Mouse (Mus musculus) layer of hippocampus, postnatal 36 days (tissue): ENCODE measurements around the gene Zfx. TPM values are rescaled to one million over a fixed set of nuclear protein-coding genes. Genes with fewer than 3 reads are reported as not detected.

Experiments used
- DNase-seq, 2 experiments: peaks; one replicate each; pipeline ENCODE4 v3.0.0; 2022
- total RNA-seq, 2 experiments: library from RNA; stranded (reverse); gene quantifications; 2 replicates each; pipeline ENCODE4 v1.2.3; 2021

The Zfx gene
- total RNA-seq: 10 to 100 TPM; 32.0 to 35.0 TPM

GRCm38 (mm10) chrX:94123059-94123839, at the start of gene Zfx:
TSS of gene Zfx (minus strand) at chrX:94123702.
- peak; percentile 50 to 51 for DNase-seq

- no peak for DNase-seq
Measured at GRCm38 (mm10) chrX:94169348-94169747, 45.8 kb upstream of the Zfx start.

- DNase-seq: no peak
Measured at GRCm38 (mm10) chrX:94152251-94152830, 28.8 kb upstream of the Zfx start.

GRCm38 (mm10) chrX:94150471-94150870, 27.0 kb upstream of the Zfx start:
- no peak for DNase-seq

- no peak for DNase-seq
Measured at GRCm38 (mm10) chrX:94142004-94142771, 18.7 kb upstream of the Zfx start.

- DNase-seq: no peak
Measured at GRCm38 (mm10) chrX:94140080-94140479, 16.6 kb upstream of the Zfx start.

- DNase-seq: no peak
Measured at GRCm38 (mm10) chrX:94138256-94138655, 14.8 kb upstream of the Zfx start.

- DNase-seq: no peak
Measured at GRCm38 (mm10) chrX:94135084-94135483, 11.6 kb upstream of the Zfx start.

- DNase-seq: no peak
Measured at GRCm38 (mm10) chrX:94133551-94133950, 10.0 kb upstream of the Zfx start.

- no peak for DNase-seq
Measured at GRCm38 (mm10) chrX:94132239-94132638, 8.7 kb upstream of the Zfx start.

GRCm38 (mm10) chrX:94129712-94130111, 6.2 kb upstream of the Zfx start:
- no peak for DNase-seq

GRCm38 (mm10) chrX:94125950-94126349, 2.4 kb upstream of the Zfx start:
- DNase-seq: no peak

GRCm38 (mm10) chrX:94122709-94123058, 818 bp downstream of the Zfx start:
- peak in 1 of 2 experiments; percentile 57 for DNase-seq

- DNase-seq: peak; percentile 82 to 84
Measured at GRCm38 (mm10) chrX:94121866-94122708, 1.4 kb downstream of the Zfx start.

- DNase-seq: peak in 1 of 2 experiments; percentile 3
Measured at GRCm38 (mm10) chrX:94121161-94121856, 2.2 kb downstream of the Zfx start.

GRCm38 (mm10) chrX:94118350-94118749, 5.2 kb downstream of the Zfx start:
- no peak for DNase-seq

GRCm38 (mm10) chrX:94115882-94116281, 7.6 kb downstream of the Zfx start:
- no peak for DNase-seq

GRCm38 (mm10) chrX:94105964-94106363, 17.5 kb downstream of the Zfx start:
- no peak for DNase-seq

GRCm38 (mm10) chrX:94102938-94103337, 20.6 kb downstream of the Zfx start:
- DNase-seq: no peak

- no peak for DNase-seq
Measured at GRCm38 (mm10) chrX:94100561-94100960, 22.9 kb downstream of the Zfx start.

- DNase-seq: no peak
Measured at GRCm38 (mm10) chrX:94091001-94091400, 32.5 kb downstream of the Zfx start.

- DNase-seq: peak; percentile 23 to 28
Measured at GRCm38 (mm10) chrX:94061246-94061645, 62.3 kb downstream of the Zfx start.
